Mouse (Mus musculus) heart, adult 2 months (tissue): ENCODE results near the gene Unc13a. TPM values are rescaled to one million over a fixed set of nuclear protein-coding genes. Genes with fewer than 3 reads are reported as not detected.
A peak's percentile ranks its signal among the peaks of the same experiment; 100 is the strongest.

ENCODE experiments used
- DNase-seq, 2 experiments: peaks; one replicate each; pipeline ENCODE4 v3.0.0; 2021
- H3K27ac ChIP-seq: fragments of 200-600 bp; 2 replicates; pipeline ENCODE4 v1.8.1; 2022
- H3K27me3 ChIP-seq: fragments of 200-500 bp; 2 replicates; pipeline ENCODE4 v1.6.1; 2012; ENCODE audit warnings: mild to moderate bottlenecking, low read length, inconsistent platforms, mixed read lengths; ENCODE audit not compliant: control insufficient read depth, insufficient read depth
- H3K36me3 ChIP-seq: fragments of 200-500 bp; 2 replicates; pipeline ENCODE4 v1.6.1; 2012; ENCODE audit warnings: low read length, inconsistent platforms; ENCODE audit not compliant: control insufficient read depth, insufficient read depth
- H3K4me1 ChIP-seq: fragments of 200-500 bp; 2 replicates; pipeline ENCODE4 v1.6.1; 2011; ENCODE audit warnings: low read length; ENCODE audit not compliant: control insufficient read depth, insufficient read depth
- H3K4me3 ChIP-seq: fragments of 200-600 bp; 2 replicates; pipeline ENCODE4 v1.8.1; 2022
- H3K79me2 ChIP-seq: fragments of 200-500 bp; replicated peaks from 2 replicates; pipeline ENCODE4 v1.6.1; 2012; ENCODE audit warnings: mild to moderate bottlenecking, inconsistent platforms, low read length, moderate library complexity, mixed read lengths; ENCODE audit not compliant: control insufficient read depth, insufficient read depth
- H3K9ac ChIP-seq: fragments of 200-500 bp; 2 replicates; pipeline ENCODE4 v1.6.1; 2012; ENCODE audit warnings: low read depth, mild to moderate bottlenecking, control low read depth, inconsistent platforms, low read length, mixed read lengths
- CTCF ChIP-seq: fragments of 200-600 bp; IDR thresholded peaks from 2 replicates; pipeline ENCODE4 v1.8.1; 2022; ENCODE audit warnings: antibody characterized with exemption, mild to moderate bottlenecking, moderate library complexity
- EP300 ChIP-seq: fragments of 200-500 bp; IDR thresholded peaks from 2 replicates; pipeline ENCODE4 v1.6.1; 2011; ENCODE audit warnings: low read depth, low read length, control low read depth; ENCODE audit not compliant: insufficient read depth
- POLR2A ChIP-seq: fragments of 200-500 bp; IDR thresholded peaks from 2 replicates; pipeline ENCODE4 v1.6.1; 2011; ENCODE audit warnings: mild to moderate bottlenecking, low read depth, low read length, control low read depth; ENCODE audit not compliant: insufficient read depth
- WGBS: fragments of 180-500 bp; shearing (Covaris S2); methylation state at CpG from one replicate; pipeline ENCODE4 v1.1.7; 2018; 5-methylcytosine and 5-hydroxymethylcytosine counted together
- intact Hi-C: fragments of 180-260 bp; cut with DNase I; formaldehyde crosslinking; loops from one replicate; pipeline ENCODE4 v1.15.1; 2025
- polyA plus RNA-seq: library from polyadenylated mRNA; depleted of rRNA; stranded (reverse); fragments of >200 nt; gene quantifications from 2 replicates; pipeline ENCODE4 v1.2.3, GENCODE M21; 2012
- total RNA-seq, 2 experiments: library from RNA; stranded (reverse); gene quantifications; 2 replicates each; pipeline ENCODE4 v1.2.3; 2021

The Unc13a gene
- total and polyA plus RNA-seq, 3 experiments = 0.61 to 1.4 (median 0.86) TPM

GRCm38 (mm10) chr8:71672168-71672735 is 695 bp upstream of the Unc13a start:
- intact Hi-C loops = no loop called here
- TF ChIP-seq EP300 (no peak), POLR2A (no peak), CTCF (no peak)
- 61% methylated on average over 6 of the region's 6 CpGs for WGBS
- Histone ChIP-seq H3K4me3 (peak overlapping the region; percentile 57), H3K79me2 (no peaks in the 10 kb centered on the region), H3K9ac (peak overlapping the region; percentile 67), H3K27me3 (no peaks in the 10 kb centered on the region), H3K4me1 (peaks cover 5% of the 10 kb centered on the region), H3K36me3 (no peaks in the 10 kb centered on the region), H3K27ac (peak overlapping the region; percentile 80)
- no peak for DNase-seq

DNA sequence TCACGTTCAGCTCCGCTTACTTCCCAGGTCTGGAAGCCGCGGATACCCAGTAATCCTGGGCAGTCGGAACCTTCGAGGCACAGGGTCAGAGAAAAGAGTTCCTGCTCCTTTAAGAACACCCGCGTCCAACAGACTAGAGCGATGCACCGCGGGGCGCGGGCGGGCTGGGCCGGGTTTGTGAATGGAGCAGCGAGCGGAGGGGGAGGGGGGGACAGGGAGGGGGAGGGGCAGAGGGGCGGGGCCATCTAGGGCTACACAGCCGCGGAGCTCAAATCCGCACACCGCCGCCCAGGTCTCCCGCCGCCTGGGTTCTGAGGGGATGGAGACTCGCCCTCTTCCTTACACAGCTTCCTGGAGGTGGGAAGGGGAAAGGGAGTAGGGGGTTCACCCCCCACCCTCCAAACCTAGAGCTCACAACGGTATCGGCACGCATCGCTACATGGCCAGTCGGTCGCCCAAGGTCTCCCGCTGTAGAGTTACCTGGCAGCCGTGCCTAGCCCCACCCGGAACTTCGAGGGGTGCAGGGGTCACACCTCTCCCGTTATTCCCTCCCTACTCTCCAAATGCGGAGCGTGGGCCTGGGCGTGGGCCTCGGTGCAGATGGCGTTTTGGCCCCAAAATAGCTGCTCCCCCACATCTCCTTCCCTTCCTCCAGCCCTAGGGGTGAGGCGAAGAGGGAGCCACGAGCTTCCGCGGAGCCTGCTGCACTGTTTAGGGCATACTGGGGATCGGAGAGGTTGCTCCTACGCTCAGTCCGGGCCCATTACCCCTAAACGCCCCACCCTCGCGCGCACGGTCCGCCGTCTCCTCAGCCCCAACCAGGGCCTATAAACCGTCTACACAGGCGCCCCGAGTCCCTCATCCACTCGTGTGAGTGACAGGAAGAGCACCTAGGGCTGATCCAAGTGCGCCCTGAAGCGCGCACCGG is 672 bp downstream of the Unc13a start:
- Histone ChIP-seq H3K79me2 (no peaks in the 10 kb centered on the region), H3K27me3 (no peaks in the 10 kb centered on the region), H3K9ac (no peak overlapping the region), H3K36me3 (no peaks in the 10 kb centered on the region), H3K27ac (no peak overlapping the region), H3K4me3 (peak overlapping the region; percentile 57), H3K4me1 (peaks cover 5% of the 10 kb centered on the region)
- under 1% methylated on average over 61 of the region's 64 CpGs for WGBS
- no peak for DNase-seq
- no peak for TF ChIP-seq EP300
- intact Hi-C loops = no loop called here

DNA sequence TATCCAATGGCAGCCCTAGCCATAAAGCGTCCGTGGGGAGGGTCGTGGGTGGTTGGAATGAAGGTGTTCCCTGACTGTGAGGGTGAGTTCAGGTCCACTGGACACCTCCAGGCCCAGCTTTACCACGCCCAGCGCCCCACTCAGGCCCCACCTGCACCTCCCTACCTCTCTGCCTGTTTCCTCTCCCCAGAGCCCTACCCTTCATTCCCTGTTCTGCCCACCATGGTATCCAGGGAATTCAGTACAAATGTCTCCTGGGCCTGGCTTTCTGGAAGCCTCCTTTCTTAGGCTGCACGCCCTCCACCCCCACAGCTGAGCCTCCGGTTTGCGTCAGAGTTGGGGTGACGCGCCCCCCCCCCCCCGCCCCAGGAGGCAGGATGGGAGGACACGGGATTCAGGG is 1.4 kb downstream of the Unc13a start:
- intact Hi-C loops = no loop called here
- no peaks in the 10 kb centered on the region for H3K27me3 ChIP-seq
- no peaks in the 10 kb centered on the region for H3K79me2 ChIP-seq
- no peak for DNase-seq
- H3K4me3 ChIP-seq = no peak overlapping the region
- WGBS = 23% methylated on average over 12 of the region's 12 CpGs
- no peak overlapping the region for H3K27ac ChIP-seq
- H3K36me3 ChIP-seq = no peaks in the 10 kb centered on the region
- TF ChIP-seq EP300 (no peak), CTCF (no peak), POLR2A (no peak)
- peaks cover 4% of the 10 kb centered on the region for H3K4me1 ChIP-seq
- H3K9ac ChIP-seq = no peak overlapping the region

GRCm38 (mm10) chr8:71668220-71668975 is 3.2 kb downstream of the Unc13a start:
- H3K4me3 ChIP-seq = peak overlapping the region; percentile 15; the same call in 1 of the 2 replicates
- H3K79me2 ChIP-seq = no peaks in the 10 kb centered on the region
- 2% methylated on average over 21 of the region's 21 CpGs for WGBS
- H3K9ac ChIP-seq = peak overlapping the region; percentile 30; the same call in 1 of the 2 replicates
- intact Hi-C loops = no loop called here
- H3K27me3 ChIP-seq = no peaks in the 10 kb centered on the region
- peaks cover 4% of the 10 kb centered on the region for H3K4me1 ChIP-seq
- no peaks in the 10 kb centered on the region for H3K36me3 ChIP-seq
- DNase-seq = peak; percentile 60 to 69
- peak; percentile 57; the same call in 1 of the 2 replicates for TF ChIP-seq POLR2A
- TF ChIP-seq EP300 = 0 out of 2 replicates have a peak, but pooled peaks have one; percentile 14
- no peak for TF ChIP-seq CTCF
- H3K27ac ChIP-seq = peak overlapping the region; percentile 62

- no peaks in the 10 kb centered on the region for H3K36me3 ChIP-seq
- DNase-seq = no peak
- no peak overlapping the region for H3K9ac ChIP-seq
- intact Hi-C loops = no loop called here
- H3K4me3 ChIP-seq = no peak overlapping the region
- no peak for TF ChIP-seq POLR2A
- no peak for TF ChIP-seq EP300
- TF ChIP-seq CTCF = no peak
- H3K27me3 ChIP-seq = no peaks in the 10 kb centered on the region
- H3K27ac ChIP-seq = no peak overlapping the region
- no peaks in the 10 kb centered on the region for H3K79me2 ChIP-seq
- peaks cover 4% of the 10 kb centered on the region for H3K4me1 ChIP-seq
- 76% methylated on average over 5 of the region's 5 CpGs for WGBS
Observed at GRCm38 (mm10) chr8:71667256-71667655, 4.3 kb downstream of the Unc13a start.
